14 mouse cellular contexts compared by ENCODE assay signal in genomic region chr8:84781686-84782505, GRCm38 (mm10). TPM values are rescaled to one million over a fixed set of nuclear protein-coding genes. Genes with fewer than 3 reads are reported as not detected.
DNase-seq lines count a peak whose midpoint lies in the region; ATAC-seq and TF ChIP-seq lines count a peak whose summit lies in the region.
"Had no signal": no experiment of that assay in that cellular context is flagged by ENCODE, and none has a peak within 500 bp of the region (broad histone marks: within the 10 kb centered on the region; RNA-seq: fewer than 3 reads in every experiment).

No protein-coding gene starts in this region.

- no peaks in the 10 kb centered on the region for H3K36me3 ChIP-seq in embryonic facial prominence, embryonic 13.5 days
- H3K36me3 ChIP-seq in embryonic facial prominence, embryonic 10.5 days (replicated peaks), result no peaks in the 10 kb centered on the region
- no peaks in the 10 kb centered on the region for H3K36me3 ChIP-seq in midbrain, embryonic 11.5 days (ENCODE audit: control insufficient read depth, insufficient read depth, low read length)
- no peaks in the 10 kb centered on the region for H3K36me3 ChIP-seq in midbrain, postnatal 0 days (ENCODE audit: insufficient read depth, low read length)
- H3K36me3 ChIP-seq in limb, embryonic 10.5 days, result no peaks in the 10 kb centered on the region
- H3K36me3 ChIP-seq: heart, embryonic 13.5 days; intestine, embryonic 15.5 days had no signal

- H3K4me1 ChIP-seq in embryonic facial prominence, embryonic 13.5 days, result peaks cover 87% of the 10 kb centered on the region
- H3K4me1 ChIP-seq in embryonic facial prominence, embryonic 10.5 days, result peaks cover 13% of the 10 kb centered on the region
- H3K4me1 ChIP-seq in midbrain, embryonic 11.5 days (ENCODE audit: control insufficient read depth, insufficient read depth, low read length), result no peaks in the 10 kb centered on the region
- 0 out of 2 replicates have a peak, but pooled peaks cover 2% of the 10 kb centered on the region for H3K4me1 ChIP-seq in midbrain, postnatal 0 days (ENCODE audit: insufficient read depth, low read length)
- peaks cover 61% of the 10 kb centered on the region for H3K4me1 ChIP-seq in limb, embryonic 10.5 days

- peak overlapping the region; percentile 18 for H3K4me2 ChIP-seq in embryonic facial prominence, embryonic 13.5 days
- H3K4me2 ChIP-seq in midbrain, embryonic 11.5 days, result no peak overlapping the region
- H3K4me2 ChIP-seq in midbrain, postnatal 0 days (ENCODE audit: low read depth, low read length, poor library complexity, severe bottlenecking), result no peak overlapping the region
- H3K4me2 ChIP-seq: heart, embryonic 13.5 days; intestine, embryonic 15.5 days had no signal

- no peak overlapping the region for H3K27ac ChIP-seq in embryonic facial prominence, embryonic 13.5 days
- H3K27ac ChIP-seq in embryonic facial prominence, embryonic 10.5 days (replicated peaks), result no peak overlapping the region
- H3K27ac ChIP-seq in midbrain, embryonic 11.5 days (ENCODE audit: low read depth, low read length), result no peak overlapping the region
- H3K27ac ChIP-seq in midbrain, postnatal 0 days (ENCODE audit: low read depth, low read length), result no peak overlapping the region
- H3K27ac ChIP-seq in limb, embryonic 10.5 days, result no peak overlapping the region
- H3K27ac ChIP-seq: heart, embryonic 13.5 days; intestine, embryonic 15.5 days had no signal

- H3K9me3 ChIP-seq in embryonic facial prominence, embryonic 13.5 days, result no peaks in the 10 kb centered on the region
- no peaks in the 10 kb centered on the region for H3K9me3 ChIP-seq in embryonic facial prominence, embryonic 10.5 days
- H3K9me3 ChIP-seq in midbrain, embryonic 11.5 days (ENCODE audit: control insufficient read depth, low read length), result no peaks in the 10 kb centered on the region
- H3K9me3 ChIP-seq in midbrain, postnatal 0 days (ENCODE audit: low read length), result no peaks in the 10 kb centered on the region
- H3K9me3 ChIP-seq in limb, embryonic 10.5 days (replicated peaks), result no peaks in the 10 kb centered on the region
- H3K9me3 ChIP-seq: heart, embryonic 13.5 days; intestine, embryonic 15.5 days had no signal

- peak overlapping the region; percentile 4; the same call in 1 of the 2 replicates for H3K4me3 ChIP-seq in embryonic facial prominence, embryonic 13.5 days
- no peak overlapping the region for H3K4me3 ChIP-seq in embryonic facial prominence, embryonic 10.5 days
- H3K4me3 ChIP-seq in midbrain, embryonic 11.5 days (ENCODE audit: low read depth, low read length), result no peak overlapping the region
- no peak overlapping the region for H3K4me3 ChIP-seq in midbrain, postnatal 0 days (ENCODE audit: low read depth, low read length)
- peak overlapping the region; percentile 27 for H3K4me3 ChIP-seq in limb, embryonic 10.5 days
- H3K4me3 ChIP-seq: heart, embryonic 13.5 days; intestine, embryonic 15.5 days; megakaryocyte, embryonic 14.5 days had no signal

- WGBS in embryonic facial prominence, embryonic 13.5 days, result 17% methylated on average over 5 of the region's 5 CpGs
- 1% methylated on average over 5 of the region's 5 CpGs for WGBS in embryonic facial prominence, embryonic 10.5 days
- WGBS in midbrain, embryonic 11.5 days, result 0% methylated on average over 5 of the region's 5 CpGs
- WGBS in midbrain, postnatal 0 days, result 26% methylated on average over 5 of the region's 5 CpGs
- WGBS in limb, embryonic 10.5 days, result under 1% methylated on average over 5 of the region's 5 CpGs

- H3K9ac ChIP-seq in embryonic facial prominence, embryonic 13.5 days, result 0 out of 2 replicates have a peak overlapping the region, but pooled peaks have one; percentile 32
- no peak overlapping the region for H3K9ac ChIP-seq in midbrain, embryonic 11.5 days (ENCODE audit: low read length)
- no peak overlapping the region for H3K9ac ChIP-seq in midbrain, postnatal 0 days (replicated peaks; ENCODE audit: low read length, poor library complexity, severe bottlenecking)
- H3K9ac ChIP-seq: heart, embryonic 13.5 days; intestine, embryonic 15.5 days had no signal

- ATAC-seq in embryonic facial prominence, embryonic 13.5 days (ENCODE audit: insufficient number of reproducible peaks, insufficient read depth, low FRiP score, low TSS enrichment, low read depth), result no peak
- ATAC-seq in midbrain, embryonic 11.5 days (ENCODE audit: low FRiP score), result no peak
- no peak for ATAC-seq in midbrain, postnatal 0 days (ENCODE audit: low FRiP score)
- ATAC-seq in granulocyte monocyte progenitor cell, adult 5-6 weeks (replicated peaks; ENCODE audit: poor library complexity, severe bottlenecking), result no peak
- ATAC-seq: intestine, embryonic 15.5 days had no signal

- no peak for DNase-seq in embryonic facial prominence, embryonic 10.5 days (ENCODE audit: low spot score)
- peak; percentile 95 for DNase-seq in midbrain, embryonic 11.5 days (ENCODE audit: low spot score, missing footprints)
- no peak for DNase-seq in midbrain, postnatal 0 days (ENCODE audit: low spot score)
- no peak for DNase-seq in limb, embryonic 10.5 days (ENCODE audit: low spot score)
- DNase-seq in urinary bladder, postnatal 25 days (ENCODE audit: low spot score), result no peak
- DNase-seq in thymus, postnatal 10 days (ENCODE audit: low spot score in 2 of 2), result no peak
- DNase-seq: kidney, postnatal 36 days; lung, adult 2 months had no signal

- H3K27me3 ChIP-seq in embryonic facial prominence, embryonic 13.5 days, result peaks cover 99% of the 10 kb centered on the region
- peaks cover 100% of the 10 kb centered on the region for H3K27me3 ChIP-seq in embryonic facial prominence, embryonic 10.5 days (replicated peaks; ENCODE audit: low read depth, poor library complexity, severe bottlenecking)
- H3K27me3 ChIP-seq in midbrain, embryonic 11.5 days (ENCODE audit: control insufficient read depth, insufficient read depth, low read length), result peaks cover 100% of the 10 kb centered on the region
- H3K27me3 ChIP-seq in midbrain, postnatal 0 days (ENCODE audit: insufficient read depth, low read length), result peaks cover 65% of the 10 kb centered on the region
- peaks cover 100% of the 10 kb centered on the region for H3K27me3 ChIP-seq in limb, embryonic 10.5 days (ENCODE audit: low read depth, poor library complexity, severe bottlenecking)

- TF ChIP-seq CTCF in midbrain, postnatal 0 days (IDR thresholded peaks at IDR 0.05), result no peak

RNA-seq across cellular contexts. Expression of gene Nfix, which starts 18.2 kb away (rescaled TPM):
- 37.0 and 42.9 TPM in 2 replicates for polyA plus RNA-seq in embryonic facial prominence, embryonic 13.5 days (2015; fragmentation: Nextera tagmentation; extraction: Ambion mirVana)
- 0.29 and 0.77 TPM in 2 replicates for polyA plus RNA-seq in embryonic facial prominence, embryonic 10.5 days (2016; fragmentation: Nextera tagmentation; extraction: Ambion mirVana)
- 2.2 and 2.5 TPM in 2 replicates for polyA plus RNA-seq in midbrain, embryonic 11.5 days (2014; fragmentation: Nextera tagmentation; extraction: Ambion mirVana)
- 40.1 and 62.5 TPM in 2 replicates for total RNA-seq in midbrain, postnatal 0 days (2014; rRNA removed)
- 41.7 and 53.7 TPM in 2 replicates for polyA plus RNA-seq in midbrain, postnatal 0 days (2015; fragmentation: Nextera tagmentation; extraction: Ambion mirVana)
- polyA plus RNA-seq in limb, embryonic 10.5 days (2016; fragmentation: Nextera tagmentation; extraction: Ambion mirVana), result 0.24 and 2.1 TPM in 2 replicates
- total RNA-seq in granulocyte monocyte progenitor cell, adult 5-6 weeks (2014; fragmentation: Nextera tagmentation), result 25.7 and 51.2 TPM in 2 replicates
- 9.5 and 12.8 TPM in 2 replicates for total RNA-seq in granulocyte monocyte progenitor cell, adult 5-6 weeks (2017)

RNA-seq across cellular contexts. Expression of gene Dand5, which starts 40.7 kb away (rescaled TPM):
- 7.0 TPM in 2 replicates for polyA plus RNA-seq in embryonic facial prominence, embryonic 13.5 days (2015; fragmentation: Nextera tagmentation; extraction: Ambion mirVana)
- 2.8 and 3.0 TPM in 2 replicates for polyA plus RNA-seq in embryonic facial prominence, embryonic 10.5 days (2016; fragmentation: Nextera tagmentation; extraction: Ambion mirVana)
- 3.9 and 4.6 TPM in 2 replicates for polyA plus RNA-seq in midbrain, embryonic 11.5 days (2014; fragmentation: Nextera tagmentation; extraction: Ambion mirVana)
- total RNA-seq in midbrain, postnatal 0 days (2014; rRNA removed), result 7.6 and 7.7 TPM in 2 replicates
- 12.6 and 14.5 TPM in 2 replicates for polyA plus RNA-seq in midbrain, postnatal 0 days (2015; fragmentation: Nextera tagmentation; extraction: Ambion mirVana)
- polyA plus RNA-seq in limb, embryonic 10.5 days (2016; fragmentation: Nextera tagmentation; extraction: Ambion mirVana), result 1.9 and 2.7 TPM in 2 replicates
- 4.1 and 4.7 TPM in 2 replicates for total RNA-seq in granulocyte monocyte progenitor cell, adult 5-6 weeks (2014; fragmentation: Nextera tagmentation)
- 3.6 and 3.7 TPM in 2 replicates for total RNA-seq in granulocyte monocyte progenitor cell, adult 5-6 weeks (2017)

RNA-seq across cellular contexts. Expression of gene Gadd45gip1, which starts 49.4 kb away (rescaled TPM):
- 45.6 and 48.2 TPM in 2 replicates for polyA plus RNA-seq in embryonic facial prominence, embryonic 13.5 days (2015; fragmentation: Nextera tagmentation; extraction: Ambion mirVana)
- 45.2 and 47.3 TPM in 2 replicates for polyA plus RNA-seq in embryonic facial prominence, embryonic 10.5 days (2016; fragmentation: Nextera tagmentation; extraction: Ambion mirVana)
- polyA plus RNA-seq in midbrain, embryonic 11.5 days (2014; fragmentation: Nextera tagmentation; extraction: Ambion mirVana), result 37.3 and 37.8 TPM in 2 replicates
- total RNA-seq in midbrain, postnatal 0 days (2014; rRNA removed), result 27.5 and 28.2 TPM in 2 replicates
- polyA plus RNA-seq in midbrain, postnatal 0 days (2015; fragmentation: Nextera tagmentation; extraction: Ambion mirVana), result 42.9 and 45.1 TPM in 2 replicates
- polyA plus RNA-seq in limb, embryonic 10.5 days (2016; fragmentation: Nextera tagmentation; extraction: Ambion mirVana), result 51.7 and 54.4 TPM in 2 replicates
- 17.0 and 19.2 TPM in 2 replicates for total RNA-seq in granulocyte monocyte progenitor cell, adult 5-6 weeks (2014; fragmentation: Nextera tagmentation)
- total RNA-seq in granulocyte monocyte progenitor cell, adult 5-6 weeks (2017), result 46.2 and 52.4 TPM in 2 replicates

RNA-seq across cellular contexts. Expression of gene Rad23a, which starts 58.6 kb away (rescaled TPM):
- polyA plus RNA-seq in embryonic facial prominence, embryonic 13.5 days (2015; fragmentation: Nextera tagmentation; extraction: Ambion mirVana), result 97.1 and 100 TPM in 2 replicates
- 112 and 122 TPM in 2 replicates for polyA plus RNA-seq in embryonic facial prominence, embryonic 10.5 days (2016; fragmentation: Nextera tagmentation; extraction: Ambion mirVana)
- polyA plus RNA-seq in midbrain, embryonic 11.5 days (2014; fragmentation: Nextera tagmentation; extraction: Ambion mirVana), result 87.7 and 100 TPM in 2 replicates
- 43.8 and 57.5 TPM in 2 replicates for total RNA-seq in midbrain, postnatal 0 days (2014; rRNA removed)
- polyA plus RNA-seq in midbrain, postnatal 0 days (2015; fragmentation: Nextera tagmentation; extraction: Ambion mirVana), result 83.5 and 88.3 TPM in 2 replicates
- polyA plus RNA-seq in limb, embryonic 10.5 days (2016; fragmentation: Nextera tagmentation; extraction: Ambion mirVana), result 119 and 122 TPM in 2 replicates
- total RNA-seq in granulocyte monocyte progenitor cell, adult 5-6 weeks (2014; fragmentation: Nextera tagmentation), result 41.8 TPM in 2 replicates
- 20.1 and 21.4 TPM in 2 replicates for total RNA-seq in granulocyte monocyte progenitor cell, adult 5-6 weeks (2017)

RNA-seq across cellular contexts. Expression of gene G430095P16Rik, which starts 59.1 kb away (rescaled TPM):
- 6.1 and 6.2 TPM in 2 replicates for polyA plus RNA-seq in embryonic facial prominence, embryonic 13.5 days (2015; fragmentation: Nextera tagmentation; extraction: Ambion mirVana)
- polyA plus RNA-seq in embryonic facial prominence, embryonic 10.5 days (2016; fragmentation: Nextera tagmentation; extraction: Ambion mirVana), result 1.6 and 3.6 TPM in 2 replicates
- polyA plus RNA-seq in midbrain, embryonic 11.5 days (2014; fragmentation: Nextera tagmentation; extraction: Ambion mirVana), result 1.6 and 1.9 TPM in 2 replicates
- total RNA-seq in midbrain, postnatal 0 days (2014; rRNA removed), result not detected in 2 replicates
- polyA plus RNA-seq in midbrain, postnatal 0 days (2015; fragmentation: Nextera tagmentation; extraction: Ambion mirVana), result 0.39 and 0.71 TPM in 2 replicates
- polyA plus RNA-seq in limb, embryonic 10.5 days (2016; fragmentation: Nextera tagmentation; extraction: Ambion mirVana), result 3.7 and 8.1 TPM in 2 replicates
- 11.0 and 17.9 TPM in 2 replicates for total RNA-seq in granulocyte monocyte progenitor cell, adult 5-6 weeks (2014; fragmentation: Nextera tagmentation)
- total RNA-seq in granulocyte monocyte progenitor cell, adult 5-6 weeks (2017), result 4.4 and 4.8 TPM in 2 replicates
- total RNA-seq: left cerebral cortex, postnatal 14 days had no signal

Comparison
In these comparisons a context has a peak if more than half of its experiments do, and no peak if none do; other contexts are left out.
1. H3K4me3 ChIP-seq: peak in embryonic facial prominence, embryonic 13.5 days (single experiment) and limb, embryonic 10.5 days (single experiment); none in embryonic facial prominence, embryonic 10.5 days (single experiment), midbrain, embryonic 11.5 days (single experiment) and midbrain, postnatal 0 days (single experiment).
2. RNA of gene Nfix, which starts 18.2 kb away (polyA plus RNA-seq): 41.7 to 53.7 TPM in midbrain, postnatal 0 days and 37.0 to 42.9 TPM in embryonic facial prominence, embryonic 13.5 days; 2.2 to 2.5 TPM in midbrain, embryonic 11.5 days, 0.24 to 2.1 TPM in limb, embryonic 10.5 days and 0.29 to 0.77 TPM in embryonic facial prominence, embryonic 10.5 days; every median in the first group is over 10 times any median in the second.